Mouse (Mus musculus): Measurements from ENCODE around the gene Atp5h. TPM values are rescaled to one million over a fixed set of nuclear protein-coding genes. Genes with fewer than 3 reads are reported as not detected.

The Atp5h gene
- 19.5 and 23.1 TPM in 2 replicates for polyA plus RNA-seq (2012)

DNA sequence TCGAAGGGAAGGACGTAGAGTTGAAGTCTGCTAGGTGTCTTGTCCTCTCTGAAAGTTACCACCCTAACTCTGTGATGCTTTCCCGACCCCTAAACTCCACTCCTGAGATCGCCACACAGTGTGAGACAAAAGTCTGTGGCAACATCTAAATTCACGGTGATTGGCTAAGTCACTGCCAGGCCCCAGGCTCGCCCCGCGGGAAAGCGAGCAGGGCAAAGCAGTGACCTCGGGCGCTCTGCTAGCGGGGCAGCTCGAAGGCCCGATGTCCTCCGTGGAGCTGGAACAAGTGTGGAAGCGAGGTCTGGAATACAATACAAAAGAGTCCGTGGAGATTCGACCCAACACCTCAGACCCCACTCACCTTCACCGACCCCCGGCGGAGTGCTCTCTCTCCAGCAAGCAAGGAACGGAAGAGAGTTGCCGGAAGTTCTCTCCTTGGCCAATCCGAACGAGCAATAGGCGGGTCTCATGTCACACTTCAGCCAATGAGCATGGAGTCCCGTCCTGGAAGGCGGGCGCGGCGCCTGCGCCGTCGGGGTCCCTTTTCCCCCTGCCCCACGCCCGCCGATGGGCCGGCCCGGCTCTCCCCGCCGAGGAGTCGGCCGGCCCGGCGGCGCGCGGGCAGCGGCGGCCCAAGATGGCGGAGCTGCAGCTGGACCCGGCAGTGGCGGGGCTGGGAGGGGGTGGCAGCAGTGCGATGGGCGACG lies at the start of gene Atp5h, which contains the start of gene Kctd2:
Gene Atp5h (minus strand): TSS at position 432 of the 707 bp plus-strand sequence.
Gene Kctd2 (plus strand): TSS at position 598 of the 707 bp plus-strand sequence.
- peak within 1 kb of the TSS; percentile 99 for H3K4me3 ChIP-seq (replicated peaks)
- peaks cover 50% of the 10 kb centered on the region for H3K36me3 ChIP-seq (ENCODE audit: control insufficient read depth)
- peaks cover 49% of the 10 kb centered on the region for H3K4me1 ChIP-seq (ENCODE audit: control insufficient read depth)
- no peaks in the 10 kb centered on the region for H3K27me3 ChIP-seq (ENCODE audit: control insufficient read depth)
- no peaks in the 10 kb centered on the region for H3K9me3 ChIP-seq (ENCODE audit: control insufficient read depth, low read length)
- no peak for TF ChIP-seq GATA1 (IDR thresholded peaks at IDR 0.05; ENCODE audit: low read length)
- no peak for TF ChIP-seq TAL1 (IDR thresholded peaks at IDR 0.05; ENCODE audit: low read length)

GRCm38 (mm10) chr11:115467217-115467618 lies 47.5 kb upstream of the Atp5h start:
- H3K9me3 ChIP-seq (ENCODE audit: control insufficient read depth, low read length): no peaks in the 10 kb centered on the region
- TF ChIP-seq GATA1 (IDR thresholded peaks at IDR 0.05; ENCODE audit: low read length): no peak
- TF ChIP-seq TAL1 (IDR thresholded peaks at IDR 0.05; ENCODE audit: low read length): no peak
- H3K36me3 ChIP-seq (ENCODE audit: control insufficient read depth): no peaks in the 10 kb centered on the region
- H3K27me3 ChIP-seq (ENCODE audit: control insufficient read depth): 0 out of 2 replicates have a peak, but pooled peaks cover 3% of the 10 kb centered on the region
- no peak overlapping the region for H3K4me3 ChIP-seq (replicated peaks)
- no peaks in the 10 kb centered on the region for H3K4me1 ChIP-seq (ENCODE audit: control insufficient read depth)

DNA sequence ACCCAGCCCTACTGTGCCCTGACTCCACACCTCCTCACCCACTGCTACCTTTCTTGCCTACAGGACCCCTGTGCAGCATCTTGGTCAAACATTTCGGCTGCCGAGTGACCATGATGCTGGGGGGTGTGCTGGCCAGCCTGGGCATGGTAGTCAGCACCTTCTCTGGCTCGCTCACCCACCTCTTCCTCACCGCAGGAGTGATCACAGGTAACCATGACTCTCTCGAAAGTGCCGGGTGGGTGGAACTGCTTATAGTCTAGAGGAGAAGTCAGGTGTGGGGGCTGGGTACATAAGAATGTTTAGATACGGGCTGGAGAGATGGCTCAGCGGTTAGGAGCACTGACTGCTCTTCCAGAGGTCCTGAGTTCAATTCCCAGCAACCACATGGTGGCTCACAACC lies 45.1 kb upstream of the Atp5h start:
- Histone ChIP-seq H3K9me3 (ENCODE audit: control insufficient read depth, low read length) (no peaks in the 10 kb centered on the region), H3K4me3 (replicated peaks) (no peak overlapping the region), H3K36me3 (ENCODE audit: control insufficient read depth) (no peaks in the 10 kb centered on the region), H3K4me1 (ENCODE audit: control insufficient read depth) (no peaks in the 10 kb centered on the region), H3K27me3 (ENCODE audit: control insufficient read depth) (0 out of 2 replicates have a peak, but pooled peaks cover 3% of the 10 kb centered on the region)
- TF ChIP-seq TAL1 (IDR thresholded peaks at IDR 0.05; ENCODE audit: low read length): no peak
- no peak for TF ChIP-seq GATA1 (IDR thresholded peaks at IDR 0.05; ENCODE audit: low read length)

- H3K27me3 ChIP-seq (ENCODE audit: control insufficient read depth): 0 out of 2 replicates have a peak, but pooled peaks cover 3% of the 10 kb centered on the region
- H3K4me1 ChIP-seq (ENCODE audit: control insufficient read depth): no peaks in the 10 kb centered on the region
- no peaks in the 10 kb centered on the region for H3K9me3 ChIP-seq (ENCODE audit: control insufficient read depth, low read length)
- TF ChIP-seq TAL1 (IDR thresholded peaks at IDR 0.05; ENCODE audit: low read length) (no peak), GATA1 (IDR thresholded peaks at IDR 0.05; ENCODE audit: low read length) (no peak)
- H3K4me3 ChIP-seq (replicated peaks): no peak overlapping the region
- H3K36me3 ChIP-seq (ENCODE audit: control insufficient read depth): no peaks in the 10 kb centered on the region
Measured at GRCm38 (mm10) chr11:115463397-115463796, 43.6 kb upstream of the Atp5h start.

- H3K9me3 ChIP-seq (ENCODE audit: control insufficient read depth, low read length): no peaks in the 10 kb centered on the region
- H3K27me3 ChIP-seq (ENCODE audit: control insufficient read depth): 0 out of 2 replicates have a peak, but pooled peaks cover 3% of the 10 kb centered on the region
- no peaks in the 10 kb centered on the region for H3K36me3 ChIP-seq (ENCODE audit: control insufficient read depth)
- H3K4me3 ChIP-seq (replicated peaks): no peak within 1 kb of the TSS
- TF ChIP-seq GATA1 (IDR thresholded peaks at IDR 0.05; ENCODE audit: low read length) (no peak), TAL1 (IDR thresholded peaks at IDR 0.05; ENCODE audit: low read length) (no peak)
- no peaks in the 10 kb centered on the region for H3K4me1 ChIP-seq (ENCODE audit: control insufficient read depth)
Measured at GRCm38 (mm10) chr11:115462243-115462891, 42.6 kb upstream of the Atp5h start, which contains the start of gene Slc16a5. Gene Slc16a5, plus strand, starts transcription at chr11:115462474.

GRCm38 (mm10) chr11:115461846-115462242 lies 42.1 kb upstream of the Atp5h start:
- Histone ChIP-seq H3K4me1 (ENCODE audit: control insufficient read depth) (no peaks in the 10 kb centered on the region), H3K27me3 (ENCODE audit: control insufficient read depth) (0 out of 2 replicates have a peak, but pooled peaks cover 3% of the 10 kb centered on the region), H3K4me3 (replicated peaks) (no peak overlapping the region), H3K36me3 (ENCODE audit: control insufficient read depth) (no peaks in the 10 kb centered on the region), H3K9me3 (ENCODE audit: control insufficient read depth, low read length) (no peaks in the 10 kb centered on the region)
- TF ChIP-seq TAL1 (IDR thresholded peaks at IDR 0.05; ENCODE audit: low read length) (no peak), GATA1 (IDR thresholded peaks at IDR 0.05; ENCODE audit: low read length) (no peak)

- H3K9me3 ChIP-seq (ENCODE audit: control insufficient read depth, low read length): no peaks in the 10 kb centered on the region
- H3K4me1 ChIP-seq (ENCODE audit: control insufficient read depth): no peaks in the 10 kb centered on the region
- 0 out of 2 replicates have a peak, but pooled peaks cover 3% of the 10 kb centered on the region for H3K27me3 ChIP-seq (ENCODE audit: control insufficient read depth)
- no peaks in the 10 kb centered on the region for H3K36me3 ChIP-seq (ENCODE audit: control insufficient read depth)
- H3K4me3 ChIP-seq (replicated peaks): no peak overlapping the region
- TF ChIP-seq GATA1 (IDR thresholded peaks at IDR 0.05; ENCODE audit: low read length): no peak
- no peak for TF ChIP-seq TAL1 (IDR thresholded peaks at IDR 0.05; ENCODE audit: low read length)
Measured at GRCm38 (mm10) chr11:115460976-115461375, 41.2 kb upstream of the Atp5h start.

DNA sequence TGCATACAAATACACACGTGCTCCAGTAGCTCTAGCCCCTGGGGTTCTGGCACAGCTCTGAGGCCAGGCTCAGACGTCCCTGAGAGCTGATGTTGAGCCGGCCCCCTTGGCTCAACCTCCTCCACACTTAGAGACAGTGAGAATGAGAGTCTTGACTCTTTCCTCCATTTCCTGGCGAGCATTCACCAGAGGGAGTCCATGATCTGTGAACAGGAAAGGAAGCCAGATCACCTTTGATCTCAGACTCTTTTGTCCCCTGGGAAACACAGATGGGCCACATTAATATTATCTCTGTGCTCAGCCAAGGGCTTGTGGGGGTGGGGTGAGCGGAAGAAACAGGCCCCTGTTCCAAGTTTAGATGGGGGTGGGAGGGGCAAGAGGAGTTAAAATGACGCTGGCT lies 37.6 kb upstream of the Atp5h start:
- TF ChIP-seq GATA1 (IDR thresholded peaks at IDR 0.05; ENCODE audit: low read length) (no peak), TAL1 (IDR thresholded peaks at IDR 0.05; ENCODE audit: low read length) (no peak)
- Histone ChIP-seq H3K9me3 (ENCODE audit: control insufficient read depth, low read length) (peaks cover 10% of the 10 kb centered on the region), H3K27me3 (ENCODE audit: control insufficient read depth) (peaks cover 2% of the 10 kb centered on the region), H3K4me1 (ENCODE audit: control insufficient read depth) (no peaks in the 10 kb centered on the region), H3K4me3 (replicated peaks) (no peak overlapping the region), H3K36me3 (ENCODE audit: control insufficient read depth) (no peaks in the 10 kb centered on the region)

DNA sequence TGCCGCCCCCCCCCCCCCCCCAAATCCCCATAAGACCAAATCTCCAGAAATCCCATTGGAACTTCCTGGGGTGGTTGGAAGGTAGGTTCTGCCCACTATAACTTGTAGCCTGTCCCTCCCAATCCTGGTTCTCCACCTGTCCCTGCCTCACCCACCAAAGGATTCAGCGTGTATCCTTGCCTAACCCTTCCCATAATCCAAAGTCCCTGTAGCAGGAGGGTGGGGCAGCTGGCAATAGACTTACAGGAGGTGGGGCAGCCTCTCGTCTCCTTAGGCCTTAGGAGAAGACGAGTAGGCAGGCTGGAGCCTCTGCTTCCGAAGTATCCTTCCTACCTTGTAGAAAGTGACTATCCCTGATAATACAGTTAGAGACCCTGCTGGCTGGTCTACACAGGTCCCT lies 36.4 kb upstream of the Atp5h start:
- Histone ChIP-seq H3K27me3 (ENCODE audit: control insufficient read depth) (peaks cover 2% of the 10 kb centered on the region), H3K9me3 (ENCODE audit: control insufficient read depth, low read length) (peaks cover 10% of the 10 kb centered on the region), H3K4me3 (replicated peaks) (no peak overlapping the region), H3K36me3 (ENCODE audit: control insufficient read depth) (no peaks in the 10 kb centered on the region), H3K4me1 (ENCODE audit: control insufficient read depth) (no peaks in the 10 kb centered on the region)
- TF ChIP-seq GATA1 (IDR thresholded peaks at IDR 0.05; ENCODE audit: low read length): no peak

Data from erythroblast, embryonic 14.5 days (primary cell).